Mouse (Mus musculus) lung, adult 2 months (tissue): ENCODE measurements around the gene Tmem106b. TPM values are rescaled to one million over a fixed set of nuclear protein-coding genes. Genes with fewer than 3 reads are reported as not detected.
A peak's percentile ranks its signal among the peaks of the same experiment; 100 is the strongest.

Experiments
- DNase-seq: peaks from one replicate; pipeline ENCODE4 v3.0.0; 2022
- H3K4me1 ChIP-seq: fragments of 200-500 bp; 2 replicates; pipeline ENCODE4 v1.6.1; 2011; ENCODE audit warnings: low read length; ENCODE audit not compliant: control insufficient read depth, insufficient read depth
- H3K4me3 ChIP-seq: fragments of 200-500 bp; replicated peaks from 2 replicates; pipeline ENCODE3; 2011; ENCODE audit warnings: low read depth, mild to moderate bottlenecking, control low read depth, low read length; ENCODE audit errors: extremely low read depth
- CTCF ChIP-seq: fragments of 200-500 bp; IDR thresholded peaks from 2 replicates; pipeline ENCODE4 v1.5.1; 2011; ENCODE audit warnings: mild to moderate bottlenecking, low read length, control low read depth; ENCODE audit not compliant: insufficient read depth
- POLR2A ChIP-seq: fragments of 200-500 bp; IDR thresholded peaks from 2 replicates; pipeline ENCODE4 v1.6.1; 2011; ENCODE audit warnings: low read depth, mild to moderate bottlenecking, control low read depth, low read length, borderline replicate concordance; ENCODE audit errors: extremely low read depth
- WGBS: fragments of 180-500 bp; shearing (Covaris S2); methylation state at CpG from one replicate; pipeline ENCODE4 v1.1.7; 2018; 5-methylcytosine and 5-hydroxymethylcytosine counted together
- polyA plus RNA-seq: library from polyadenylated mRNA; depleted of rRNA; stranded (reverse); fragments of >200 nt; gene quantifications from 2 replicates; pipeline ENCODE4 v1.2.3, GENCODE M21; 2012; rRNA removed

The Tmem106b gene
- polyA plus RNA-seq, 1 experiment: 24.0 TPM

GRCm38 (mm10) chr6:13070147-13070425 lies 527 bp downstream of the Tmem106b start:
- Histone ChIP-seq H3K4me3 (peak overlapping the region; percentile 85), H3K4me1 (peaks cover 2% of the 10 kb centered on the region; the same call in 1 of the 2 replicates)
- TF ChIP-seq POLR2A: no peak
- no peak for TF ChIP-seq CTCF
- no peak for DNase-seq
- 1% methylated on average over 11 of the region's 11 CpGs for WGBS

- DNase-seq: peak; percentile 27
- H3K4me1 ChIP-seq: peaks cover 2% of the 10 kb centered on the region; the same call in 1 of the 2 replicates
- TF ChIP-seq POLR2A (no peak), CTCF (no peak)
- peak overlapping the region; percentile 85 for H3K4me3 ChIP-seq
- 24% methylated on average over 4 of the region's 4 CpGs for WGBS
These were observed 926 bp downstream of the Tmem106b start for GRCm38 (mm10) chr6:13070485-13070884.

- no peak for TF ChIP-seq CTCF
- TF ChIP-seq POLR2A: no peak
- DNase-seq: no peak
- peaks cover 2% of the 10 kb centered on the region; the same call in 1 of the 2 replicates for H3K4me1 ChIP-seq
- WGBS: 93% methylated on average over 4 of the region's 4 CpGs
- no peak overlapping the region for H3K4me3 ChIP-seq
These were observed 3.5 kb downstream of the Tmem106b start for GRCm38 (mm10) chr6:13073036-13073435.

- no peak for TF ChIP-seq POLR2A
- TF ChIP-seq CTCF: no peak
- WGBS: 44% methylated on average over 2 of the region's 2 CpGs
- no peak for DNase-seq
- Histone ChIP-seq H3K4me1 (peaks cover 2% of the 10 kb centered on the region; the same call in 1 of the 2 replicates), H3K4me3 (no peak overlapping the region)
These were observed 4.3 kb downstream of the Tmem106b start for GRCm38 (mm10) chr6:13073876-13074275.

GRCm38 (mm10) chr6:13082881-13083280 lies 13.3 kb downstream of the Tmem106b start:
- 87% methylated on average over 9 of the region's 9 CpGs for WGBS
- no peak overlapping the region for H3K4me3 ChIP-seq
- no peak for DNase-seq
- TF ChIP-seq CTCF (no peak), POLR2A (no peak)
- no peaks in the 10 kb centered on the region for H3K4me1 ChIP-seq

GRCm38 (mm10) chr6:13096656-13097435 lies 27.3 kb downstream of the Tmem106b start:
- no peak for DNase-seq
- Histone ChIP-seq H3K4me3 (no peak overlapping the region), H3K4me1 (no peaks in the 10 kb centered on the region)
- TF ChIP-seq CTCF (no peak), POLR2A (no peak)
- 75% methylated on average over 2 of the region's 2 CpGs for WGBS

- 85% methylated on average over 2 of the region's 2 CpGs for WGBS
- DNase-seq: no peak
These were observed 30.6 kb downstream of the Tmem106b start for GRCm38 (mm10) chr6:13100137-13100536.

GRCm38 (mm10) chr6:13108662-13109061 lies 39.1 kb downstream of the Tmem106b start:
- no peak for TF ChIP-seq POLR2A
- no peak for TF ChIP-seq CTCF
- 47% methylated on average over 1 of the region's 1 CpGs for WGBS
- Histone ChIP-seq H3K4me3 (no peak overlapping the region), H3K4me1 (no peaks in the 10 kb centered on the region)
- no peak for DNase-seq

More at GRCm38 (mm10) chr6:13100137-13100536, 30.6 kb downstream of the Tmem106b start:
- no peak for TF ChIP-seq CTCF
- TF ChIP-seq POLR2A: no peak
- Histone ChIP-seq H3K4me3 (no peak overlapping the region), H3K4me1 (no peaks in the 10 kb centered on the region)

- DNase-seq: no peak
- TF ChIP-seq CTCF (no peak), POLR2A (no peak)
- no peaks in the 10 kb centered on the region for H3K4me1 ChIP-seq
- 86% methylated on average over 1 of the region's 1 CpGs for WGBS
- H3K4me3 ChIP-seq: no peak overlapping the region
These were observed 67.7 kb downstream of the Tmem106b start for GRCm38 (mm10) chr6:13137255-13137654.

Other genes starting within 250 kb of the Tmem106b start
- not detected in 2 replicates for gene Vwde, start 155.2 kb downstream of the Tmem106b start, polyA plus RNA-seq